13 mouse cellular contexts compared by ENCODE assay signal in genomic region chr1:59380926-59381325, GRCm38 (mm10).
DNase-seq lines count a peak whose midpoint lies in the region; ATAC-seq lines count a peak whose summit lies in the region.
"Had no signal": no experiment of that assay in that cellular context is flagged by ENCODE, and none has a peak within 500 bp of the region (broad histone marks: within the 10 kb centered on the region; RNA-seq: fewer than 3 reads in every experiment).

No protein-coding gene starts in this region.

- ATAC-seq in frontal cortex, adult (ENCODE audit: low TSS enrichment) = 0 out of 2 replicates have a peak, but pooled peaks have one; percentile 41
- ATAC-seq in forebrain, embryonic 16.5 days = no peak
- ATAC-seq: inflammation-experienced regulatory T-cells, adult 6 months had no signal

- no peaks in the 10 kb centered on the region for H3K27me3 ChIP-seq in forebrain, embryonic 16.5 days (replicated peaks; ENCODE audit: control insufficient read depth, insufficient read depth, low read length)
- H3K27me3 ChIP-seq: limb, embryonic 13.5 days had no signal

- H3K4me3 ChIP-seq in forebrain, embryonic 16.5 days (replicated peaks; ENCODE audit: low read length) = no peak overlapping the region
- H3K4me3 ChIP-seq: limb, embryonic 13.5 days had no signal

- no peaks in the 10 kb centered on the region for H3K36me3 ChIP-seq in forebrain, embryonic 16.5 days (ENCODE audit: control insufficient read depth, insufficient read depth)
- H3K36me3 ChIP-seq: limb, embryonic 13.5 days had no signal

- 69% methylated on average over 10 of the region's 10 CpGs for WGBS in forebrain, embryonic 16.5 days

- no peak overlapping the region for H3K27ac ChIP-seq in forebrain, embryonic 16.5 days (ENCODE audit: low read length)
- H3K27ac ChIP-seq: limb, embryonic 13.5 days had no signal

- peaks cover 4% of the 10 kb centered on the region for H3K4me1 ChIP-seq in forebrain, embryonic 16.5 days (replicated peaks; ENCODE audit: control insufficient read depth, insufficient read depth, low read length)

- H3K4me2 ChIP-seq in forebrain, embryonic 16.5 days (ENCODE audit: low read length) = no peak overlapping the region
- H3K4me2 ChIP-seq: limb, embryonic 13.5 days had no signal

- H3K9me3 ChIP-seq in forebrain, embryonic 16.5 days (ENCODE audit: control insufficient read depth, low read length) = no peaks in the 10 kb centered on the region
- H3K9me3 ChIP-seq: limb, embryonic 13.5 days had no signal

- DNase-seq in frontal cortex, postnatal 10 days (ENCODE audit: low spot score in 2 of 2) = no peak
- DNase-seq in right cerebral cortex, adult 18-20 months = peak; percentile 36
- no peak for DNase-seq in right cerebral cortex, postnatal 36 days (ENCODE audit: low spot score in 2 of 2)
- DNase-seq in layer of hippocampus, postnatal 36 days = peak; percentile 23 to 33
- peak; percentile 9 for DNase-seq in skeletal muscle tissue, adult 2 months (ENCODE audit: low read depth, low spot score)
- DNase-seq in adrenal gland, adult (ENCODE audit: inconsistent age in 2 of 2, low spot score in 1 of 2) = no peak
- DNase-seq: adrenal gland, adult 2 months; cerebellum, adult 11 months; kidney, postnatal 4 days had no signal

- no peak overlapping the region for H3K9ac ChIP-seq in forebrain, embryonic 16.5 days (replicated peaks; ENCODE audit: low read depth, low read length)
- H3K9ac ChIP-seq: limb, embryonic 13.5 days had no signal

Comparison
In these comparisons a context has a peak if more than half of its experiments do, and no peak if none do; other contexts are left out.
1. DNase-seq: peak in right cerebral cortex, adult 18-20 months (single experiment), layer of hippocampus, postnatal 36 days (2 of 2) and skeletal muscle tissue, adult 2 months (single experiment); none in frontal cortex, postnatal 10 days (0 of 2), right cerebral cortex, postnatal 36 days (0 of 2) and adrenal gland, adult (0 of 2).